Mouse (Mus musculus) heart, adult 2 months (tissue): ENCODE results near the gene Ppfibp2.

Experiments
- EP300 ChIP-seq: fragments of 200-500 bp; IDR thresholded peaks from 2 replicates; pipeline ENCODE4 v1.6.1; 2011; ENCODE audit warnings: low read depth, low read length, control low read depth; ENCODE audit not compliant: insufficient read depth
- POLR2A ChIP-seq: fragments of 200-500 bp; IDR thresholded peaks from 2 replicates; pipeline ENCODE4 v1.6.1; 2011; ENCODE audit warnings: mild to moderate bottlenecking, low read depth, low read length, control low read depth; ENCODE audit not compliant: insufficient read depth

- no peak for TF ChIP-seq POLR2A
- no peak for TF ChIP-seq EP300
These were observed 88.6 kb downstream of the Ppfibp2 start for GRCm38 (mm10) chr7:107683622-107684021.
